ENCODE assay signal across 8 mouse cellular contexts in the genomic region with DNA sequence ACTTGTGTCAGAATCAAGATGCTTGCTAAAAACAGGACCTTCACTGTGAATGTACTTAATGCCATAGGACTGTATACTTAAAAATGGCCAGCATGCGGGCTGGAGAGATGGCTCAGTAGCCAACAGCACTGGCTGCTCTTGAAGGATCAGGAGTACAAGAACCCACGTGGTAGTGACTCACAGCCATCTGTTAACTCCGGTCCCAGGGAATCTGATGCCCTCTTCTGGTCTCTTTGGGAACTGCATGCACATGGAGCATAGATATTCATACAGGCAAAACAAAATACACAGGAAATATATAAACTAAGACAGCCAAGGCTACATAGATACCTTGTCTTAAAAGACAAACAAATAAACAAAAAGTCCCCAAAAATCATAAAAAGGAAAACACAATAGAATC. TPM values are rescaled to one million over a fixed set of nuclear protein-coding genes. Genes with fewer than 3 reads are reported as not detected.
DNase-seq lines count a peak whose midpoint lies in the region; TF ChIP-seq lines count a peak whose summit lies in the region.
"Had no signal": no experiment of that assay in that cellular context is flagged by ENCODE, and none has a peak within 500 bp of the region (broad histone marks: within the 10 kb centered on the region; RNA-seq: fewer than 3 reads in every experiment).

No protein-coding gene starts in this region.

- no peaks in the 10 kb centered on the region for H3K4me1 ChIP-seq in ES-Bruce4 (ENCODE audit: control insufficient read depth, insufficient read depth, low read length)

- H3K27ac ChIP-seq in ES-Bruce4 (ENCODE audit: insufficient read depth, low read length) = no peak overlapping the region
- H3K27ac ChIP-seq: limb, embryonic 15.5 days had no signal

- H3K9ac ChIP-seq in ES-Bruce4 (ENCODE audit: low read depth, poor library complexity, severe bottlenecking) = no peak overlapping the region
- H3K9ac ChIP-seq: limb, embryonic 15.5 days had no signal

- no peak for TF ChIP-seq EP300 in ES-Bruce4 (IDR thresholded peaks at IDR 0.05; ENCODE audit: insufficient read depth, low read depth, low read length)

- no peaks in the 10 kb centered on the region for H3K79me3 ChIP-seq in C2C12 (ENCODE audit: low read depth)

- no peak overlapping the region for H3K4me3 ChIP-seq in C2C12 (ENCODE audit: insufficient read depth, poor library complexity, severe bottlenecking)
- H3K4me3 ChIP-seq in ES-Bruce4 (ENCODE audit: low read depth, low read length) = no peak overlapping the region
- H3K4me3 ChIP-seq: limb, embryonic 15.5 days had no signal

- no peaks in the 10 kb centered on the region for H3K27me3 ChIP-seq in C2C12 (ENCODE audit: control insufficient read depth, insufficient read depth, insufficient read length)
- H3K27me3 ChIP-seq in ES-Bruce4 (ENCODE audit: control insufficient read depth, insufficient read depth, low read length, poor library complexity, severe bottlenecking) = no peaks in the 10 kb centered on the region
- H3K27me3 ChIP-seq: limb, embryonic 15.5 days had no signal

- TF ChIP-seq CTCF in C2C12 (IDR thresholded peaks at IDR 0.05; ENCODE audit: control insufficient read depth, insufficient read depth, insufficient read length) (peak; percentile 53), ES-Bruce4 (IDR thresholded peaks at IDR 0.05; ENCODE audit: low read depth, low read length) (peak; percentile 67)

- TF ChIP-seq POLR2A in ES-Bruce4 (IDR thresholded peaks at IDR 0.05; ENCODE audit: insufficient read depth, low read length) = no peak

- H3K79me2 ChIP-seq in C2C12 (ENCODE audit: control insufficient read depth, insufficient read depth) = peaks cover 22% of the 10 kb centered on the region

- peaks cover 36% of the 10 kb centered on the region for H3K36me3 ChIP-seq in C2C12 (ENCODE audit: control insufficient read depth, insufficient read depth)
- no peaks in the 10 kb centered on the region for H3K36me3 ChIP-seq in ES-Bruce4 (ENCODE audit: control insufficient read depth, insufficient read depth, low read length, poor library complexity, severe bottlenecking)

- peak; percentile 74 for DNase-seq in c-Kit-positive CD71-positive TER-119-positive erythroid progenitor cells, embryonic 14.5 days (ENCODE audit: low spot score)
- DNase-seq in frontal cortex, postnatal 36 days (ENCODE audit: low spot score in 2 of 2) = peak; percentile 60 to 82
- peak; percentile 89 for DNase-seq in layer of hippocampus, adult 11-12 months (ENCODE audit: low spot score)
- peak; percentile 93 for DNase-seq in lung, postnatal 14 days
- peak; percentile 78 for DNase-seq in skeletal muscle tissue, adult 2 months (ENCODE audit: low read depth, low spot score)

- H3ac ChIP-seq in C2C12 (ENCODE audit: control insufficient read depth, insufficient read length, low read depth) = no peak overlapping the region

- H3K9me3 ChIP-seq in ES-Bruce4 (replicated peaks; ENCODE audit: control insufficient read depth, insufficient read depth, low read length, poor library complexity, severe bottlenecking) = no peaks in the 10 kb centered on the region
- H3K9me3 ChIP-seq: limb, embryonic 15.5 days had no signal

TF ChIP-seq in C2C12, 6 proteins besides CTCF, POLR2A, EP300 and RAD21:
- TF ChIP-seq MYOD1 (IDR thresholded peaks at IDR 0.05; ENCODE audit: control insufficient read depth, insufficient read length, low read depth) (peak; percentile 63), MYOG (IDR thresholded peaks at IDR 0.05; ENCODE audit: control insufficient read depth, extremely low read depth, insufficient read length) (no peak), USF1 (IDR thresholded peaks at IDR 0.05; ENCODE audit: low read depth) (peak; percentile 90), MAX (IDR thresholded peaks at IDR 0.05) (peak; percentile 99), CEBPB (IDR thresholded peaks at IDR 0.05; ENCODE audit: low read depth) (no peak), FOSL1 (IDR thresholded peaks at IDR 0.05; ENCODE audit: insufficient read depth, low read length, poor library complexity, severe bottlenecking) (peak; percentile 93)

RNA-seq across cellular contexts. Expression of a gene that starts 5.5 kb away (rescaled TPM):
- polyA plus RNA-seq in C2C12 (2012; fragmentation: generic; extraction: Trizol) = 12.4 TPM
- 10.7 and 12.5 TPM in 2 replicates for polyA plus RNA-seq in ES-Bruce4 (2011; ENCODE audit: insufficient read depth, insufficient read length, low read depth, missing spikeins)

RNA-seq across cellular contexts. Expression of a gene that starts 11.5 kb away (rescaled TPM):
- polyA plus RNA-seq in C2C12 (2012; fragmentation: generic; extraction: Trizol) (17.7 TPM), ES-Bruce4 (2011; ENCODE audit: insufficient read depth, insufficient read length, low read depth, missing spikeins) (6.1 and 10.4 TPM in 2 replicates)

RNA-seq across cellular contexts. Expression of a gene that starts 58.9 kb away (rescaled TPM):
- polyA plus RNA-seq in C2C12 (2012; fragmentation: generic; extraction: Trizol) (0.68 TPM), ES-Bruce4 (2011; ENCODE audit: insufficient read depth, insufficient read length, low read depth, missing spikeins) (0.72 and 0.90 TPM in 2 replicates)
